Mouse (Mus musculus) forebrain, embryonic 12.5 days (tissue): ENCODE results near the gene Ccdc126. TPM values are rescaled to one million over a fixed set of nuclear protein-coding genes. Genes with fewer than 3 reads are reported as not detected.
"Not testable (repeated sequence)": the region's sequence is repeated elsewhere in the genome, so short reads cannot be mapped to it uniquely, and the experiment has no call there.

Experiments used
- ATAC-seq: fragments of 200-750 bp; cut with Nextera tagmentation; 2 replicates; pipeline ENCODE4 v1.8.0; 2017; ENCODE audit warnings: moderate TSS enrichment; ENCODE audit not compliant: low FRiP score
- H3K27ac ChIP-seq: fragments of 300-500 bp; sonication (generic); 2 replicates; pipeline ENCODE4 v1.5.1; 2016; ENCODE audit warnings: mild to moderate bottlenecking
- H3K27me3 ChIP-seq: fragments of 300-500 bp; sonication (generic); 2 replicates; pipeline ENCODE4 v1.6.1; 2016; ENCODE audit warnings: mild to moderate bottlenecking
- H3K36me3 ChIP-seq: fragments of 300-500 bp; sonication (generic); replicated peaks from 2 replicates; pipeline ENCODE4 v1.6.1; 2016; ENCODE audit warnings: mild to moderate bottlenecking
- H3K4me1 ChIP-seq: fragments of 300-500 bp; sonication (generic); 2 replicates; pipeline ENCODE4 v1.6.1; 2016
- H3K4me2 ChIP-seq: fragments of 300-500 bp; sonication (generic); 2 replicates; pipeline ENCODE4 v1.6.1; 2016; ENCODE audit warnings: mild to moderate bottlenecking, moderate library complexity
- H3K4me3 ChIP-seq: fragments of 300-500 bp; sonication (generic); replicated peaks from 2 replicates; pipeline ENCODE4 v1.5.1; 2016; ENCODE audit warnings: mild to moderate bottlenecking
- H3K9ac ChIP-seq: fragments of 300-500 bp; sonication (generic); 2 replicates; pipeline ENCODE4 v1.6.1; 2016; ENCODE audit warnings: mild to moderate bottlenecking
- H3K9me3 ChIP-seq: fragments of 300-500 bp; sonication (generic); 2 replicates; pipeline ENCODE4 v1.6.1; 2016
- WGBS: fragments of 180-500 bp; shearing (Covaris S2); methylation state at CpG from one replicate; pipeline ENCODE4 v1.1.7; 2016; 5-methylcytosine and 5-hydroxymethylcytosine counted together
- polyA plus RNA-seq: library from polyadenylated mRNA; unstranded; fragments of >200 nt; fragmentation: Nextera tagmentation; extraction: Ambion mirVana; gene quantifications from 2 replicates; pipeline ENCODE4 v1.2.1, GENCODE M21; 2016

Ccdc126 gene
- 5.7 and 6.0 TPM in 2 replicates for polyA plus RNA-seq

- WGBS: under 1% methylated on average over 47 of the region's 47 CpGs
- H3K27ac ChIP-seq: peak within 1 kb of the TSS; percentile 81
- peak within 1 kb of the TSS; percentile 68 for H3K4me3 ChIP-seq
- no peaks in the 10 kb centered on the region for H3K9me3 ChIP-seq
- ATAC-seq: peak; percentile 100
- no peaks in the 10 kb centered on the region for H3K36me3 ChIP-seq
- no peaks in the 10 kb centered on the region for H3K27me3 ChIP-seq
- H3K4me2 ChIP-seq: peak within 1 kb of the TSS; percentile 61
- peak within 1 kb of the TSS; percentile 72 for H3K9ac ChIP-seq
- H3K4me1 ChIP-seq: peaks cover 5% of the 10 kb centered on the region; the same call in 1 of the 2 replicates
These were observed at the start of gene Ccdc126 for GRCm38 (mm10) chr6:49318966-49319594. Ccdc126 (plus strand) TSS chr6:49319274.

GRCm38 (mm10) chr6:49269923-49270322, 49.2 kb upstream of the Ccdc126 start:
- ATAC-seq: no peak
- Histone ChIP-seq H3K27ac (no peak overlapping the region), H3K9me3 (no peaks in the 10 kb centered on the region), H3K4me1 (peaks cover 9% of the 10 kb centered on the region), H3K4me2 (no peak overlapping the region), H3K4me3 (no peak overlapping the region), H3K9ac (no peak overlapping the region), H3K27me3 (no peaks in the 10 kb centered on the region), H3K36me3 (no peaks in the 10 kb centered on the region)
- WGBS: 71% methylated on average over 11 of the region's 11 CpGs

GRCm38 (mm10) chr6:49271815-49272214, 47.3 kb upstream of the Ccdc126 start:
- ATAC-seq: no peak
- Histone ChIP-seq H3K36me3 (no peaks in the 10 kb centered on the region), H3K4me3 (no peak overlapping the region), H3K9ac (no peak overlapping the region), H3K4me2 (no peak overlapping the region), H3K4me1 (peaks cover 9% of the 10 kb centered on the region), H3K27ac (no peak overlapping the region), H3K9me3 (no peaks in the 10 kb centered on the region), H3K27me3 (no peaks in the 10 kb centered on the region)
- 66% methylated on average over 6 of the region's 6 CpGs for WGBS

GRCm38 (mm10) chr6:49272863-49273262, 46.2 kb upstream of the Ccdc126 start:
- Histone ChIP-seq H3K36me3 (no peaks in the 10 kb centered on the region), H3K4me3 (no peak overlapping the region), H3K4me2 (no peak overlapping the region), H3K27me3 (no peaks in the 10 kb centered on the region), H3K9me3 (no peaks in the 10 kb centered on the region), H3K9ac (no peak overlapping the region), H3K4me1 (peaks cover 9% of the 10 kb centered on the region), H3K27ac (no peak overlapping the region)
- WGBS: 92% methylated on average over 2 of the region's 2 CpGs
- no peak for ATAC-seq

GRCm38 (mm10) chr6:49273934-49274333, 45.1 kb upstream of the Ccdc126 start:
- H3K4me2 ChIP-seq: no peak overlapping the region
- no peaks in the 10 kb centered on the region for H3K27me3 ChIP-seq
- ATAC-seq: no peak
- no peaks in the 10 kb centered on the region for H3K36me3 ChIP-seq
- H3K9me3 ChIP-seq: no peaks in the 10 kb centered on the region
- H3K4me1 ChIP-seq: peaks cover 9% of the 10 kb centered on the region
- no peak overlapping the region for H3K27ac ChIP-seq
- WGBS: 16% methylated on average over 4 of the region's 4 CpGs
- no peak overlapping the region for H3K4me3 ChIP-seq
- H3K9ac ChIP-seq: no peak overlapping the region

GRCm38 (mm10) chr6:49274416-49275091, 44.5 kb upstream of the Ccdc126 start:
- Histone ChIP-seq H3K4me3 (no peak overlapping the region), H3K27ac (no peak overlapping the region), H3K9ac (no peak overlapping the region), H3K27me3 (no peaks in the 10 kb centered on the region), H3K4me2 (no peak overlapping the region), H3K9me3 (no peaks in the 10 kb centered on the region), H3K4me1 (peaks cover 9% of the 10 kb centered on the region), H3K36me3 (no peaks in the 10 kb centered on the region)
- 47% methylated on average over 9 of the region's 9 CpGs for WGBS
- ATAC-seq: no peak

GRCm38 (mm10) chr6:49275296-49275695, 43.8 kb upstream of the Ccdc126 start:
- Histone ChIP-seq H3K36me3 (no peaks in the 10 kb centered on the region), H3K4me2 (no peak overlapping the region), H3K9ac (no peak overlapping the region), H3K4me3 (no peak overlapping the region), H3K27ac (no peak overlapping the region), H3K4me1 (peaks cover 9% of the 10 kb centered on the region), H3K9me3 (no peaks in the 10 kb centered on the region), H3K27me3 (no peaks in the 10 kb centered on the region)
- no peak for ATAC-seq
- 94% methylated on average over 7 of the region's 7 CpGs for WGBS

- H3K4me3 ChIP-seq: no peak overlapping the region
- WGBS: 32% methylated on average over 1 of the region's 1 CpGs
- no peak overlapping the region for H3K27ac ChIP-seq
- H3K27me3 ChIP-seq: no peaks in the 10 kb centered on the region
- no peak overlapping the region for H3K4me2 ChIP-seq
- H3K9me3 ChIP-seq: no peaks in the 10 kb centered on the region
- no peak overlapping the region for H3K9ac ChIP-seq
- ATAC-seq: no peak
- no peaks in the 10 kb centered on the region for H3K4me1 ChIP-seq
- H3K36me3 ChIP-seq: no peaks in the 10 kb centered on the region
These were observed 38.1 kb upstream of the Ccdc126 start for GRCm38 (mm10) chr6:49280942-49281341.

GRCm38 (mm10) chr6:49282122-49282521, 37.0 kb upstream of the Ccdc126 start:
- Histone ChIP-seq H3K9ac (no peak overlapping the region), H3K4me3 (no peak overlapping the region), H3K27ac (no peak overlapping the region), H3K4me1 (no peaks in the 10 kb centered on the region), H3K9me3 (no peaks in the 10 kb centered on the region), H3K36me3 (no peaks in the 10 kb centered on the region), H3K27me3 (no peaks in the 10 kb centered on the region), H3K4me2 (no peak overlapping the region)
- no peak for ATAC-seq
- WGBS: 100% methylated on average over 1 of the region's 1 CpGs

GRCm38 (mm10) chr6:49298286-49298685, 20.8 kb upstream of the Ccdc126 start:
- Histone ChIP-seq H3K9ac (no peak overlapping the region), H3K9me3 (no peaks in the 10 kb centered on the region), H3K4me2 (no peak overlapping the region), H3K27ac (no peak overlapping the region), H3K4me3 (no peak overlapping the region), H3K27me3 (no peaks in the 10 kb centered on the region), H3K36me3 (no peaks in the 10 kb centered on the region), H3K4me1 (no peaks in the 10 kb centered on the region)
- ATAC-seq: no peak

- H3K9ac ChIP-seq, H3K4me3 ChIP-seq, ATAC-seq, H3K27ac ChIP-seq, H3K4me1 ChIP-seq, H3K4me2 ChIP-seq, H3K27me3 ChIP-seq, H3K9me3 ChIP-seq, H3K36me3 ChIP-seq: not testable (repeated sequence)
- WGBS: 57% methylated on average over 3 of the region's 3 CpGs
These were observed 4.3 kb upstream of the Ccdc126 start for GRCm38 (mm10) chr6:49314821-49315220.

- 13% methylated on average over 13 of the region's 13 CpGs for WGBS
- H3K27ac ChIP-seq: peak overlapping the region; percentile 81
- H3K27me3 ChIP-seq: no peaks in the 10 kb centered on the region
- peaks cover 5% of the 10 kb centered on the region; the same call in 1 of the 2 replicates for H3K4me1 ChIP-seq
- peak; percentile 25; the same call in 1 of the 2 replicates for ATAC-seq
- H3K9me3 ChIP-seq: no peaks in the 10 kb centered on the region
- H3K9ac ChIP-seq: peak overlapping the region; percentile 72
- H3K4me3 ChIP-seq: peak overlapping the region; percentile 68
- H3K36me3 ChIP-seq: no peaks in the 10 kb centered on the region
- peak overlapping the region; percentile 61 for H3K4me2 ChIP-seq
These were observed 681 bp downstream of the Ccdc126 start for GRCm38 (mm10) chr6:49319595-49320315.
